Mouse (Mus musculus): ENCODE measurements around the gene Taf3. TPM values are rescaled to one million over a fixed set of nuclear protein-coding genes. Genes with fewer than 3 reads are reported as not detected.

Taf3 gene
- total RNA-seq, 4 experiments from 2014 or later, result 8.3 to 12.1 (median 10.0) TPM

GRCm38 (mm10) chr2:9877966-9878563, 170.3 kb downstream of the Taf3 start:
- no peak for DNase-seq (ENCODE audit: low spot score in 2 of 2)

GRCm38 (mm10) chr2:9877326-9877690, 171.1 kb downstream of the Taf3 start:
- DNase-seq (ENCODE audit: low spot score in 2 of 2), result no peak

- DNase-seq (ENCODE audit: low spot score in 2 of 2), result no peak
These were observed 171.6 kb downstream of the Taf3 start for GRCm38 (mm10) chr2:9876621-9877325.

- no peak for DNase-seq (ENCODE audit: low spot score in 2 of 2)
These were observed 172.6 kb downstream of the Taf3 start for GRCm38 (mm10) chr2:9875676-9876357.

GRCm38 (mm10) chr2:9875220-9875619, 173.2 kb downstream of the Taf3 start:
- DNase-seq (ENCODE audit: low spot score in 2 of 2), result no peak

GRCm38 (mm10) chr2:9874467-9875219, 173.8 kb downstream of the Taf3 start:
- no peak for DNase-seq (ENCODE audit: low spot score in 2 of 2)

- no peak for DNase-seq (ENCODE audit: low spot score in 2 of 2)
These were observed 174.6 kb downstream of the Taf3 start for GRCm38 (mm10) chr2:9873757-9874156.

GRCm38 (mm10) chr2:9872682-9873081, 175.7 kb downstream of the Taf3 start:
- DNase-seq (ENCODE audit: low spot score in 2 of 2), result no peak

GRCm38 (mm10) chr2:9871798-9872197, 176.6 kb downstream of the Taf3 start:
- no peak for DNase-seq (ENCODE audit: low spot score in 2 of 2)

GRCm38 (mm10) chr2:9871141-9871716, 177.2 kb downstream of the Taf3 start:
- DNase-seq (ENCODE audit: low spot score in 2 of 2), result no peak

- no peak for DNase-seq (ENCODE audit: low spot score in 2 of 2)
These were observed 181.1 kb downstream of the Taf3 start for GRCm38 (mm10) chr2:9867092-9867825.

Other genes with a start within 250 kb of the Taf3 start
- gene 4930412O13Rik, start 167.3 kb downstream of the Taf3 start, total RNA-seq (2022), result not detected
- gene 9230102O04Rik, start 159.1 kb downstream of the Taf3 start, total RNA-seq (2022), result not detected
- 1 to 10 TPM in 1 of 4 experiments, under 1 TPM in 2, not detected in 1; 0.24 to 1.1 (median 0.40) TPM for gene Gata3, start 158.6 kb downstream of the Taf3 start, total RNA-seq (2022)
- 100 to 1,000 TPM; 674 to 779 (median 730) TPM for gene Atp5c1, start 31.9 kb upstream of the Taf3 start, total RNA-seq (2022)
- 1 to 10 TPM; 4.8 to 5.2 (median 4.9) TPM for gene Kin, start 32.0 kb upstream of the Taf3 start, total RNA-seq (2022)
- under 1 TPM in 2 of 4 experiments, not detected in 2; 0.27 to 0.56 TPM for gene Itih2, start 82.8 kb upstream of the Taf3 start, total RNA-seq (2022)
- 10 to 100 TPM in 1 of 4 experiments, 1 to 10 TPM in 3; 6.1 to 11.7 (median 7.3) TPM for gene Itih5, start 105.0 kb upstream of the Taf3 start, total RNA-seq (2022)